Mouse (Mus musculus): Measurements from ENCODE around the gene Gm45233. TPM values are rescaled to one million over a fixed set of nuclear protein-coding genes. Genes with fewer than 3 reads are reported as not detected.

Gene Gm45233
- total RNA-seq, 2 experiments from 2014 or later, result 0.90 TPM; not detected in 1

GRCm38 (mm10) chr7:43453599-43454355, 9.8 kb downstream of the Gm45233 start:
- no peak for TF ChIP-seq CTCF (conservative IDR thresholded peaks at IDR 0.05)
- Histone ChIP-seq H3K27ac (no peak overlapping the region), H3K4me3 (no peak overlapping the region)
- DNase-seq (ENCODE audit: low spot score in 2 of 2), result no peak

DNA sequence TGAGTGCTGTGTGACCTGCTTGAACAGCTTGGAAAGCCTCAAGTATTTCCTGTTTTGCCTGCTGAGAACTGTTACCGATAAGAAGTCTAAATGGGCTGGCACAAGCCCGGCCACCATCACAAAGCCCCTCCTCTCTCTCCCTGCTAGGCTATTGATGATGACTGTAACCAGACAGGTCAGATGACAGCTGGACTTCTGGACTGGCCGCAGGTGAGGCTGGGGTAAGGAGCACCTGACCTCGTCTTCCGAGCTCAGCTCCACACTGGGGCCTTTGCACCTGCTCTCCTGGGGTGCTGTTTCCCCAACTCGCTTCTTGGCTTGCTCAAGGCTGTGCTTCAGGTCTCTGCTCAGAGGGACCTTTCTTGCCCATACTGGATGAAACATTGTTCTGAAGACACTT, 10.4 kb downstream of the Gm45233 start:
- no peak for TF ChIP-seq CTCF (conservative IDR thresholded peaks at IDR 0.05)
- no peak for DNase-seq (ENCODE audit: low spot score in 2 of 2)
- H3K4me3 ChIP-seq, result no peak overlapping the region
- H3K27ac ChIP-seq, result no peak overlapping the region

DNA sequence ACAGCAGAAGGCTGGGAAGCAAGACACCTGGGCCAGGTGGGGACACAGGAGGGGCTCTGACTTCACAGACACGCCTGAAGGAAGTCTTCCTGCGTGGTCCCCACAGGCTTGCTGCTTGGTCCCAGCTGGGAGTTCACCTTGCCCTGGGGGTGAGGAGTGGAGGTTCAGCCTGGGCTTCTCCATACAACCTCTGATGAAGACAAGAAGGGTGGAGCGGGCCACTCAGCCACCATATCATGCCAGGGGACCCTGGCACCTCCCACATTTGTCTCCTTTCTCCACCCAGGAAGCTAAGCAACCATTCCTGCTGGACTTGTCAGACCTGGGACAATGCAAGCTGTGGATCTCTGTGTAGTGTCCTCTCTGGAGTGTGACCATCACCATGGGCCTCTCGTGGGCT, 18.9 kb downstream of the Gm45233 start, which contains the start of gene Vsig10l:
Gene Vsig10l, plus strand, starts transcription at position 301 of the 400 bp plus-strand sequence.
- H3K27ac ChIP-seq, result no peak within 1 kb of the TSS
- no peak within 1 kb of the TSS for H3K4me3 ChIP-seq
- no peak for DNase-seq (ENCODE audit: low spot score in 2 of 2)
- TF ChIP-seq CTCF (conservative IDR thresholded peaks at IDR 0.05), result no peak

- DNase-seq (ENCODE audit: low spot score in 2 of 2), result no peak
- Histone ChIP-seq H3K27ac (no peak overlapping the region), H3K4me3 (no peak overlapping the region)
- TF ChIP-seq CTCF (conservative IDR thresholded peaks at IDR 0.05), result no peak
Observed at GRCm38 (mm10) chr7:43463976-43464375, 20.0 kb downstream of the Gm45233 start.

- Histone ChIP-seq H3K27ac (no peak overlapping the region), H3K4me3 (peak overlapping the region; percentile 52)
- DNase-seq (ENCODE audit: low spot score in 2 of 2), result no peak
- TF ChIP-seq CTCF (conservative IDR thresholded peaks at IDR 0.05), result peak; percentile 64
Observed at GRCm38 (mm10) chr7:43464864-43465343, 21.0 kb downstream of the Gm45233 start.

GRCm38 (mm10) chr7:43465344-43466098, 21.6 kb downstream of the Gm45233 start:
- Histone ChIP-seq H3K4me3 (peak overlapping the region; percentile 52), H3K27ac (no peak overlapping the region)
- TF ChIP-seq CTCF (conservative IDR thresholded peaks at IDR 0.05), result 0 out of 2 replicates have a peak, but pooled peaks have one; percentile 12
- peak; percentile 67 to 81 for DNase-seq (ENCODE audit: low spot score in 2 of 2)

DNA sequence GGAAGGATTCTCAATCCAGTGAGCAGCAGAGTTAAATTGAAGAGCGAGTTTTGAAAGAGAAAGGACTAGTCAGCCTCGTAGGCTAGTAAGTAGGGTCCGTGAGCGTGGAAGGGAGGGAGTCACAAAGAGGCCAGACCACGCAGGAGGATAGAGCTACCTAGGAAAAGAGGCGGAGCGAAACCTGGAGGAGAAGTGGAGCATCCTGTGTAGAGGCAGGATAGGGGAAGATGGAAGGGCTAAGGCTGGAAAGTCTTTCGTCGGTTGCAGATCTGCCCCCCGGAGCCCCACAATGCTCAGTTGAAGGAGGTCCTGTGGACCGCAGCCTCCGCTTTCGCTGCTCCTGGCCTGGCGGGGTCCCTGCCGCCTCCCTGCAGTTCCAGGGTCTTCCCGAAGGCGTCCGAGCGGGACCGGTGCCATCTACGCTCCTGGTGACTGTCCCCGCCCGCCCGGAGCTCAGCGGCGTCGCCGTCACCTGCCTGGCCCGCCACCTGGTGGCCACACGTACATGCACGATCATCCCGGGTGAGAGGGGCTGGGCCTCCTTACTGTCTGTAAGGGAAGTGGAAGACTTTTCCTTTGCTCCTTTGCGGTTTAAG, 22.3 kb downstream of the Gm45233 start:
- DNase-seq (ENCODE audit: low spot score in 2 of 2), result peak; percentile 61 to 73
- peak; percentile 94 for TF ChIP-seq CTCF (conservative IDR thresholded peaks at IDR 0.05)
- Histone ChIP-seq H3K4me3 (peak overlapping the region; percentile 52), H3K27ac (no peak overlapping the region)

DNA sequence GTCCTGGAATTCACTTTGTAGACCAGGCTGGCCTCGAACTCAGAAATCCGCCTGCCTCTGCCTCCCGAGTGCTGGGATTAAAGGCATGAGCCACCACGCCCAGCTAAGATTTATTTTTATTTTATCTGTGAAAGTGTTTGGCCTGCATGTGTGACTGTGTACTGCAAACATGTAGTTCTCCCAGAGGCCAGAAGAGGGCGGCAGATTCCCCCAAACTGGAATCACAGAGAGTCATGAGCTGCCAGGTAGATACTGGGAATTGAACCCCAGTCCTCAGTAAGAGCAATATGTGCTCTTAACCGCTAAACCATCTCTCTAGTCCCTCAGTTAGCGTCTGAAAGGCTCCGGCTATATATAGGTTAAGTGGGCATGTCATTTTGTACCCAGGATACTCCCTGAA, 26.4 kb downstream of the Gm45233 start:
- Histone ChIP-seq H3K27ac (no peak overlapping the region), H3K4me3 (no peak overlapping the region)
- peak in 1 of 2 experiments; percentile 43 for DNase-seq (ENCODE audit: low spot score in 2 of 2)
- TF ChIP-seq CTCF (conservative IDR thresholded peaks at IDR 0.05), result peak; percentile 76

GRCm38 (mm10) chr7:43475706-43476105, 31.8 kb downstream of the Gm45233 start:
- Histone ChIP-seq H3K27ac (no peak overlapping the region), H3K4me3 (no peak overlapping the region)
- no peak for DNase-seq (ENCODE audit: low spot score in 2 of 2)
- TF ChIP-seq CTCF (conservative IDR thresholded peaks at IDR 0.05), result 0 out of 2 replicates have a peak, but pooled peaks have one; percentile 12

- TF ChIP-seq CTCF (conservative IDR thresholded peaks at IDR 0.05), result no peak
- no peak for DNase-seq (ENCODE audit: low spot score in 2 of 2)
Observed at GRCm38 (mm10) chr7:43476376-43476775, 32.4 kb downstream of the Gm45233 start.

DNA sequence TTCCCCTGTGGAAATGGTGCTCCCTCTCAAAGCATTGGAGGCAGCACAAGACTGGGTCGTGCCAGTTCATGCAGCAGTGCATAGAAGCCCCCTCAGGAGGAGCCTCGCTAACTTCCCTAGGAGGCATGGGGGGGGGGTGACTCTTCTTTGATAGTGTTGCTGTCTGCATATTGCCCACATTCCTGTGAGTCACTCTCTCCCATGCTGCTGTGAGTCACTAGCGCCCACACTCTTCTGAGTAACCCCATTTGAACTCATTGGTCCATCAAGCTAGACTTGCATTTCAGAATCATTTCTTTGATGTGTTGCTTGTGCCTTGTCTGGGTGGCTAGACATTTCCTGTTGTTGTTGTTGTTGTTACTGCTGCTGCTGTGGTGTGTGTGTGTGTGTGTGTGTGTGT, 37.3 kb downstream of the Gm45233 start:
- TF ChIP-seq CTCF (conservative IDR thresholded peaks at IDR 0.05), result no peak
- H3K27ac ChIP-seq, result peak overlapping the region; percentile 64
- DNase-seq (ENCODE audit: low spot score in 2 of 2), result peak; percentile 65 to 76
- H3K4me3 ChIP-seq, result no peak overlapping the region

More at GRCm38 (mm10) chr7:43476376-43476775, 32.4 kb downstream of the Gm45233 start:
- no peak overlapping the region for H3K27ac ChIP-seq
- H3K4me3 ChIP-seq, result no peak overlapping the region

- Histone ChIP-seq H3K27ac (peak overlapping the region; percentile 0; the same call in 1 of the 2 replicates), H3K4me3 (no peak overlapping the region)
- no peak for TF ChIP-seq CTCF (conservative IDR thresholded peaks at IDR 0.05)
- DNase-seq (ENCODE audit: low spot score in 2 of 2), result no peak
Observed at GRCm38 (mm10) chr7:43482090-43482716, 38.3 kb downstream of the Gm45233 start.

Data from layer of hippocampus, adult 2 months (tissue).